ENCODE assay signal across 9 mouse cellular contexts in genomic region chr7:79914556-79914955, GRCm38 (mm10). TPM values are rescaled to one million over a fixed set of nuclear protein-coding genes. Genes with fewer than 3 reads are reported as not detected.
A peak's percentile ranks its signal among the peaks of the same experiment; 100 is the strongest.
DNase-seq lines count a peak whose midpoint lies in the region; ATAC-seq and TF ChIP-seq lines count a peak whose summit lies in the region.
"Had no signal": no experiment of that assay in that cellular context is flagged by ENCODE, and none has a peak within 500 bp of the region (broad histone marks: within the 10 kb centered on the region; RNA-seq: fewer than 3 reads in every experiment).

No protein-coding gene starts in this region.

- ATAC-seq in hematopoietic stem cell, adult 5-6 weeks (replicated peaks in 1 of 2; ENCODE audit: insufficient read depth in 1 of 2, low FRiP score in 2 of 2, low TSS enrichment in 1 of 2, low read depth in 1 of 2, poor library complexity in 2 of 2, severe bottlenecking in 2 of 2): peak; percentile 32 to 58; a peak in 2 of 4 replicates
- ATAC-seq in forebrain, embryonic 12.5 days (ENCODE audit: low FRiP score): no peak

- TF ChIP-seq POLR2A in testis, adult 2 months (IDR thresholded peaks at IDR 0.05; ENCODE audit: control insufficient read depth, low read depth, low read length): no peak

- no peaks in the 10 kb centered on the region; the same call in 1 of the 2 replicates for H3K4me1 ChIP-seq in testis, adult 2 months (ENCODE audit: control insufficient read depth, insufficient read depth, low read length)
- H3K4me1 ChIP-seq in forebrain, embryonic 12.5 days: peaks cover 2% of the 10 kb centered on the region

- peaks cover 28% of the 10 kb centered on the region for H3K79me2 ChIP-seq in macrophage (ENCODE audit: inconsistent target)

- H3K27me3 ChIP-seq in testis, adult 2 months (ENCODE audit: control insufficient read depth, insufficient read depth, low read length): no peaks in the 10 kb centered on the region
- H3K27me3 ChIP-seq in forebrain, embryonic 12.5 days: no peaks in the 10 kb centered on the region
- H3K27me3 ChIP-seq: limb, embryonic 12.5 days had no signal

- no peak overlapping the region for H3K9ac ChIP-seq in forebrain, embryonic 12.5 days
- H3K9ac ChIP-seq: limb, embryonic 12.5 days had no signal

- peak; percentile 18; the same call in 1 of the 2 replicates for TF ChIP-seq CTCF in testis, adult 2 months (IDR thresholded peaks at IDR 0.05; ENCODE audit: control insufficient read depth, insufficient read depth, insufficient replicate concordance, low read depth, low read length)

- no peaks in the 10 kb centered on the region; the same call in 1 of the 2 replicates for H3K36me3 ChIP-seq in testis, adult 2 months (ENCODE audit: control insufficient read depth, insufficient read depth, low read length)
- peaks cover 15% of the 10 kb centered on the region for H3K36me3 ChIP-seq in macrophage (ENCODE audit: inconsistent target)
- H3K36me3 ChIP-seq in forebrain, embryonic 12.5 days (replicated peaks): peaks cover 43% of the 10 kb centered on the region

- H3K9me3 ChIP-seq in forebrain, embryonic 12.5 days: no peaks in the 10 kb centered on the region
- H3K9me3 ChIP-seq: limb, embryonic 12.5 days had no signal

- no peak overlapping the region for H3K4me3 ChIP-seq in testis, adult 2 months (ENCODE audit: control insufficient read depth, low read depth, low read length)
- H3K4me3 ChIP-seq in macrophage (ENCODE audit: inconsistent target): no peak overlapping the region
- H3K4me3 ChIP-seq in forebrain, embryonic 12.5 days (replicated peaks): no peak overlapping the region
- H3K4me3 ChIP-seq: limb, embryonic 12.5 days had no signal

- H3K4me2 ChIP-seq in forebrain, embryonic 12.5 days: no peak overlapping the region
- H3K4me2 ChIP-seq: limb, embryonic 12.5 days had no signal

- peak; percentile 24 to 29 for DNase-seq in cerebellum, postnatal 14 days
- DNase-seq in cerebellum, postnatal 36 days: no peak
- DNase-seq in testis, postnatal 10 days (ENCODE audit: low spot score): no peak
- DNase-seq in urinary bladder, postnatal 10 days (ENCODE audit: low spot score): no peak

- 71% methylated on average over 3 of the region's 3 CpGs for WGBS in macrophage (ENCODE audit: missing documents)
- WGBS in forebrain, embryonic 12.5 days: 80% methylated on average over 3 of the region's 3 CpGs

- no peak overlapping the region for H3K27ac ChIP-seq in testis, adult 2 months (ENCODE audit: control insufficient read depth, insufficient read depth, low read depth, low read length)
- 0 out of 2 replicates have a peak overlapping the region, but pooled peaks have one; percentile 3 for H3K27ac ChIP-seq in macrophage
- H3K27ac ChIP-seq in forebrain, embryonic 12.5 days: no peak overlapping the region
- H3K27ac ChIP-seq: limb, embryonic 12.5 days had no signal

RNA-seq across cellular contexts. Expression of gene Ap3s2, which starts 5.9 kb away (rescaled TPM):
- polyA plus RNA-seq in testis, adult 2 months (2012; rRNA removed): 5.6 and 6.3 TPM in 2 replicates
- total RNA-seq in hematopoietic stem cell, adult 5-6 weeks (2017): 8.4 and 9.6 TPM in 2 replicates
- total RNA-seq in macrophage (2018; cell fraction: chromatin; rRNA removed): 10 to 100 TPM in 6 of 26 experiments, 1 to 10 TPM in 19, under 1 TPM in 1; 1.00 to 13.0 (median 6.4) TPM
- 10 to 100 TPM in 22 of 26 experiments, 1 to 10 TPM in 4; 7.9 to 14.4 (median 12.3) TPM for total RNA-seq in macrophage (2018; cell fraction: cytosol; rRNA removed)
- total RNA-seq in macrophage (2018; cell fraction: nucleus; rRNA removed): 10 to 100 TPM in 11 of 26 experiments, 1 to 10 TPM in 15; 3.5 to 19.3 (median 8.0) TPM
- 9.2 to 13.3 TPM (median 12.1 TPM) in 3 replicates for polyA plus RNA-seq in macrophage (2018)
- polyA plus RNA-seq in forebrain, embryonic 12.5 days (2016; fragmentation: Nextera tagmentation; extraction: Ambion mirVana): 48.2 and 58.7 TPM in 2 replicates

RNA-seq across cellular contexts. Expression of gene Arpin, which starts 20.6 kb away (rescaled TPM):
- 0.43 and 0.51 TPM in 2 replicates for polyA plus RNA-seq in testis, adult 2 months (2012; rRNA removed)
- total RNA-seq in hematopoietic stem cell, adult 5-6 weeks (2017): 0.35 and 1.1 TPM in 2 replicates
- 1 to 10 TPM; 1.2 to 7.2 (median 2.3) TPM for total RNA-seq in macrophage (2018; cell fraction: chromatin; rRNA removed)
- 1 to 10 TPM; 2.0 to 6.4 (median 4.5) TPM for total RNA-seq in macrophage (2018; cell fraction: cytosol; rRNA removed)
- 1 to 10 TPM; 1.4 to 4.6 (median 2.4) TPM for total RNA-seq in macrophage (2018; cell fraction: nucleus; rRNA removed)
- 3.9 to 6.0 TPM (median 5.8 TPM) in 3 replicates for polyA plus RNA-seq in macrophage (2018)
- 18.5 and 19.9 TPM in 2 replicates for polyA plus RNA-seq in forebrain, embryonic 12.5 days (2016; fragmentation: Nextera tagmentation; extraction: Ambion mirVana)

RNA-seq across cellular contexts. Expression of gene Anpep, which starts 53.7 kb away (rescaled TPM):
- polyA plus RNA-seq in testis, adult 2 months (2012; rRNA removed): 1.7 and 2.3 TPM in 2 replicates
- 0.38 and 0.55 TPM in 2 replicates for total RNA-seq in hematopoietic stem cell, adult 5-6 weeks (2017)
- 100 to 1,000 TPM; 101 to 453 (median 231) TPM for total RNA-seq in macrophage (2018; cell fraction: chromatin; rRNA removed)
- total RNA-seq in macrophage (2018; cell fraction: cytosol; rRNA removed): 1,000 to 10,000 TPM in 19 of 26 experiments, 100 to 1,000 TPM in 7; 684 to 2,171 (median 1,216) TPM
- total RNA-seq in macrophage (2018; cell fraction: nucleus; rRNA removed): 1,000 to 10,000 TPM in 21 of 26 experiments, 100 to 1,000 TPM in 5; 406 to 2,072 (median 1,304) TPM
- polyA plus RNA-seq in macrophage (2018): 640 to 2,077 TPM (median 1,213 TPM) in 3 replicates
- polyA plus RNA-seq in forebrain, embryonic 12.5 days (2016; fragmentation: Nextera tagmentation; extraction: Ambion mirVana): 1.9 and 2.9 TPM in 2 replicates

Comparison
In these comparisons a context has a peak if more than half of its experiments do, and no peak if none do; other contexts are left out.
1. DNase-seq: peak in cerebellum, postnatal 14 days (2 of 2); none in cerebellum, postnatal 36 days (0 of 2), testis, postnatal 10 days (single experiment) and urinary bladder, postnatal 10 days (single experiment).
2. RNA of gene Anpep, which starts 53.7 kb away (polyA plus RNA-seq): 640 to 2,077 TPM in macrophage; 1.9 to 2.9 TPM in forebrain, embryonic 12.5 days and 1.7 to 2.3 TPM in testis, adult 2 months; every median in the first group is over 100 times any median in the second.